Mouse (Mus musculus): ENCODE data around the gene March6.

March6 gene

DNA sequence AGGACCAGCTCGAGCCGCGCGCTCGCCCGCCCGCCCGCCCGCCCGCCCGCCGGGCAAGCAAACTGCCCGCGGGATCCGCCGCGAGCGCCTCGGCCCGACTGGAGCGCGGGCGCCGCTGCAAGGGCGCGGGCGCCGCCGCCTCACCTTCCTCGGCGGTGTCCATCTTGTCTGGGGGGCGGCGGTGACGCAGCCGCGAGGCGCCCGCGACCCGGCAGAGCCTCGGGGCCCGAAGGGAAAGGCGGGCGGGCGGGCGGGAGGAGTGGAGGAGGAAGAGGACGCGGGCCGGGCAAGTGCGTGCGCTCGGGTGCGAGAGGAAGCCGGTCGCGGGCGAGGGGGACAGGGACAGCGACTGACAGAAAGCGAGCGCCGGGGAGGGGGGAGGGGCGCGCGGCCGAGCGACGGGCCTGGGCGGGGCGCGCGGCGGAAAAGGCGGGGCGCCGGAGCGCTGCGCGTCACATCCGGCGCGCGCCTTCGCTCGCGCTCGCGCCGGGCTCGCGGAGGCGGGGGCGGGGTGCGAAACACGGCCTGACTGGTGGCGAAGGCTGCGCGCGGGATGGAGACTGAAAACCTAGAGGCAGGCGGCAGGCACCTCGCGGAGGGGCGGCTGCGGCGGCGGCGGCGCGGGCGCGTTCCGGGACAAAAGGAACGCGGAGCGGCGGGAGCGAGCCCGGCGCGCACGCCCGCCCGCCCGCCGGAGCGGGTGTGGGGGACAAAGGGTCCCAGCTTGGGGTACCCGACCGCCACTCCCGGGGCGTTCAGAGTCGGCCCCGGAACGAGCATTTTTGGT, at the start of gene March6:
Gene March6, minus strand, starts transcription at position 395 of the 787 bp plus-strand sequence.
- peak; percentile 81 for DNase-seq (ENCODE audit: low read depth, low spot score)

DNA sequence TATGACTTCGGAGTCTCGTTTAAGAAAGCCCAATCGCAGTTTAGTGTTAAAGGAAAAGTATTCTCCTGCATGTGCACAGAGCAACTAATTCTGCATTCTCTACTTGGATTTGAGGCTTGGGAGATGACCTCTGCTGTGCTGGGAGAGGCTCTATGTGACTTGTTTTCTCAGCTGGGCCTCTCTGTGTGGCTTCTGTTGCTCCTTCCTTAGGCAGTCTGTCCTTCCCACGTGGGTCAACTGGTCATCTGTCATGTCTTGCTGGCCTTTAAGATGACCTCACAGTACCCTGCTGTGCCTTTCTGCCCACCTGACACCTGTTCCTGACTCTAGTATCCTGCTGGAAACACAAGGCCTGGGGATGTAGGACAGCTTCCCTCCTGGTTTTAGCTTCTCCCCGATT, 45.2 kb upstream of the March6 start:
- DNase-seq (ENCODE audit: low read depth, low spot score): no peak

DNA sequence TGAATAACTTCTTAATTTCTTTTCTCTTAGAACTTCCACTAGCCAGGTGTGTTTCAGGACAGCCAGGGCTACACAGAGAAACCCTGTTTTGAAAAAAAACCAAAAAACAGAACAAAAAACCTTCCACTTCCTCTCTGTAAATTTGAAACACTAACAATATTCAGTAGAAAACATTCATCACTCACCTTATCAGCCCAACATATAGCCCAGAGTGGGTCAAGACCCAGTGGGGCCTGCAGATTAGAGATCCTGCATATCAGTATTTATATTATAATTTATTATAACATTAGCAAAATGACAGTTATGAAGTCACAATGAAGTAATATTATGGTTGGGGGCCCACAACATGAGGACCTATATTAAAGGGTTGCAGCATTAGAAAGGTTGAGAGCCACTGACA, 42.8 kb upstream of the March6 start:
- DNase-seq (ENCODE audit: low read depth, low spot score): no peak

DNA sequence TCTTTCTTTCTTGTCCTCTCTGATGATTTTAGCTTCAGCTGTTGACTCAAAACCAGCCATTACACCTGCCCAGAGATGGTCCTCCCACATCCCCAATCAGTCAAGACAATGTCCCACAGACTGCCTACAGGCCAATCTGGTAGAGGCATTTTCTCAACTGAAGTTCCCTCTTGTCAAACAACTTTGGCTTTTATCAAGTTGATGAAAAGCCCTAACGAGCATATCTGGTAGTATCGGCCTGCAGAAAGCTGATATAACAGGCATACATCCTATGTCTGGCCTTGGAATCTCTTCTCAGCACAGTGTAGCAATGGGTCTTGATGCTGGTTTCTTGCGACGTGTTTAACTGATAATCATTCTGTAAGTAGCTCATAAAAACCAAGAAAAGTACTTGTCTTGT, 42.4 kb upstream of the March6 start:
- DNase-seq (ENCODE audit: low read depth, low spot score): no peak

DNA sequence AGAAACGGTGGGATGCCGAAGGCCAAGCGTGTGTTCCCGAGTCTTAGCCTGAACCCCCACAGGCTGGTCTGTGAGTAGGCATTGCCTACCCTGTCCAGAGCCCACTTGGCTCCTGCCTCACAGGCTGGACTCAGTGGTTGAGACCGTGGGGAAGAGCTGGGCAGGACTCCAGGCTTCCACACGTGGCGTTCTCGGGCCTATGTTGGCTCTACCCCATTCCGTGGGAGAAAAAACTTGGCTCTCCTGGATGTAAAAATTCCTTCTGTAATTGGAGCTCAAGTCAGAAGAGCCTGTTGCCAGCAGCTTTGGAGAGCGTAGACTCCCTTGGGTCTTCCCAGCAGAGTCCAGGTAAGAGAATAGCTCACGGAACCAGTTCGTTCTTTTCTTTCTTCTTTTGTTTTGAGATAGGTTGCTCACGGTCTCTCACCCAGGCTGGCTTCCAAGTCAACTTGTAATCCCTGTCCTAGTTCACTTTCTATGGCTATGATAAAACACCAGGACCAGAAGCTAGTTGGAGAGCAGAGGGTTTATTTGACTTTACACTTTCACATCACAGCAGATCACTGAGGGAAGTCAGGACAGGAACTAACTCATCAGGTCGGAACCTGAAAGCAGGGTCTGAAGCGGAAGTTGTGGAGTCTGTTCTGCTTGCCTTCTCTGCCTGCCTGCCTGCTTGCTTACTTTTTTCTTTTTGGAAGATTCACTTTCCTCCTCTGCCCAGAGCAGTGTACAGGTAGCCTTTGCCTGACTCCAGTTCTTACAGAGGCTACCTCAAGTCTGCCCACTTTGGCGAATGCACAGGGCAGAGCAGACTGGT, 41.3 kb upstream of the March6 start:
- DNase-seq (ENCODE audit: low read depth, low spot score): peak; percentile 56

DNA sequence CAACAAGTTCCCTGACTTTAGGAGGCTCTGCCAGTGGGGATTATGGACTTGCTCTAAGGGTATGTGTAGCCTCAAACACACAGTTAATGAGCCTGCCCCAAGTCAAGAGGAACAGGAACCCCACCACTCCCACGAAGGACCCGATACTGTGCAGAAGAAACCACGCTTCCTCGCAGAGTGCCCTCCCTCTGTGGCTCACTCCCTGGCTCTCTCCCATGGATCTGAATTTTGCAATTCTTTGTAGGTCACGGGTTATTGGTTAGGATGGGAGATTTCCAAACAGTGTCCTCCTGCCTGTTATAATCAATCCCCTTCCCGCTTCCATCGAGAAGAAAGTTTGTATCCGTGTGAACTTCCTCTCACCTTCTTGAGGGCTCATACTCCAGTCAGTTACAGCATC, 40.1 kb upstream of the March6 start:
- no peak for DNase-seq (ENCODE audit: low read depth, low spot score)

DNA sequence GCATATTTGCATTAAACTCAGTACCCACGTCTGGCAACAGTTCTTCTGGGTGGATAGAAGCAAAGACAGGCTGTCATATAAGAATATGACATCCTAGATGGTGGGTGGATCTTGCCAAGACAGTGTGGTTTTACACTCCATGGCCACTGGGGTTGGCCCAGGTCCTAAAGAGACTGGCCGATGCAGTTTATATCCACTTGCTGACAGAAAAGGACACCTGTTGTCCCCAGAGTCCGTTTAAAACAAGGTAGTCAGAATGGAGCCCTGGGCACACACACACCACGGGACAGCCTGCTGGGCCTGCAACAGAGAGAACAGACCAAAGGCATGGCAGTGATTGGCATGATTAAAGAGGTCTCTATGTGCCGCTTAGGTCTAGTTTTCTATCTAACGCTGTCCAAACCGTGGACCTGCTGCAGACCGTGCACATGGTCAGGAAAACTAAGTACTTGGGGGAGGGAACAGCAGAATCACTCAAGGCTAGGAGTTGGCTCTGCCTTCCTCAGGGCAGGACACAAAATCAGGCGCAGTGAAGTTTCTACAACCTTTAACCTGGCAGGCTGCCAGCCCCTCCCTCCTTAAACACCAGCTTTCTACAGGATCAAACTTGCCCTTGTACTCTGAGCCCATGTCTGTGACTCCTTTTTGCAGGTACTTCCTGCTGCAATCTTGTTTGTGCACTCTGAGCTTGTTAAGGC, 38.6 kb upstream of the March6 start:
- no peak for DNase-seq (ENCODE audit: low read depth, low spot score)

DNA sequence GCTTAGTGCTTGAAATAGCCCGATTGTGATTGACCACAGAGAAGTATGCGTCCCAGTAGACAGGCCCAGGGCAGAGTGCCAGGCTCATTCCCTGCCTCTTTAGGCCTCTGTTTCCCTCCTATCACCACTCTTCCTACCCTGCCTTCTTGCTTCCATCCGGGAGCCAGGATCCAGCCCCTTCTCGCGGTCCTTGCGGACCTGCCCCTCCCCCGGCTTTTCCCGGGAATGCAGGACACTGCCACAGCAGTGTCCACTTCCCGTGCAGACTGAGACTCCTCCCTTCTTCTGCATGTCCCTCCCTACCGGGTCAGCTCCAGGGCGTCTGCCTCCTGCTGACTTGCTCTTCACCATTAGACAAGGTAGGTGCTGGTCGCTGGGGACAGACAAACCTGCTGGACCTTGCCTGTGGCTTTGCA, 37.7 kb upstream of the March6 start:
- DNase-seq (ENCODE audit: low read depth, low spot score): no peak

DNA sequence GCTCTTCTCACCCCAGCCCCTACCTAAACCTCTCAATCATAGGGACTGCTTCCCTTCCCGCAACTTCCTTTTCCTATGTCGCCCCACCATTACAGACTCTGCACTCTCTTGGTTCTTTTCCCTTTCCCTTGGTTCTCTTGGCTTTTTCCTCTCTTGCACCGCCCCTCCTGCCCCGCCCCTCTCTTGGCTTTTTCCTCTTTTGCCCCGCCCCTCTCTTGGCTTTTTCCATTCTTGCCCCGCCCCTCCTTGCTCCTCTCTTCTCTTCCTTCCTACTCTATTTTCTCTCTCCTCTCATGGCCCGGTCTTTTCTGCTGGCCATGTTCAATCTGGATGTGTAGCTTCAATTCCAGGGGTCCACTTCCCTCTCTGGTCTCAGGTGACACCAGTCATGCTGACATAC, 36.6 kb upstream of the March6 start:
- DNase-seq (ENCODE audit: low read depth, low spot score): no peak

DNA sequence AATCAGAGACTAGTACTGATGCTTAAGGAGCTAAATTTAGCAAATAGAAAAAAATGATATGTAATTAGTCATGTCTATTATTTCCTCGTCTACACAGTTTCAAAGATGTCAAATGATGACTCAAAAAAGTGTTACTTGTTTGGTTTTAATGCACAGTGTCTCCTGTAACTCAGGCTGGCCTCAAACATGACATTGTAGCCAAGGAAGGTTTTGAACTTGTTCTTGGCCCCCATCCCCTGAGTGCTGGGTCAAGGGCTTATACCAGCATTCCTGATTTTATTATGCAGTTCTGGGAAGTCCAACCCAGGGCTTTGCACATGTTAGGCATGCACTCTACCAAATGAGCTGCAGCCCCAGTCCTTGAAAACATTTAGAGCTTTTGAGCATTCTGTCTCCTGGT, 34.9 kb upstream of the March6 start:
- DNase-seq (ENCODE audit: low read depth, low spot score): no peak

DNA sequence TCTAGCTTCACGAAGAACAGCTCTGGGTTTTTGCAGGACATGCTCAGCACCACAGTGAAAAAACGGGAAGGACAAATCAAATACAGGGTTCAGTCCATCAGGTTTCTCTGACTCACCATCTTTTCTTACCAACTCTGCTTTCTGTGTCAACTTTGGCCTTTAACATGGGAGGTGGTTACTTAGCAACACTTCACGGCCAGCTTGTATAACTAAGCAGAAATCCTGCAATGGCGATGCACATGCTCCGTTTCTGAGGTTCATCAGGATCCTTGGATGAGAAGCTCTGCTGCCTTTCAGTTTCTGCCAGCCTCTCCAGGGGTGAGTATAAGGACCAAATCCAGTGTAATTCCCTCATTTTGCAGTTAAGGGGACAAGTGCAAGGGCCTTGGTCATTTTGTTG, 34.3 kb upstream of the March6 start, which contains the start of gene Cmbl:
Gene Cmbl, plus strand, starts transcription at position 206 of the 400 bp plus-strand sequence.
- DNase-seq (ENCODE audit: low read depth, low spot score): no peak

DNA sequence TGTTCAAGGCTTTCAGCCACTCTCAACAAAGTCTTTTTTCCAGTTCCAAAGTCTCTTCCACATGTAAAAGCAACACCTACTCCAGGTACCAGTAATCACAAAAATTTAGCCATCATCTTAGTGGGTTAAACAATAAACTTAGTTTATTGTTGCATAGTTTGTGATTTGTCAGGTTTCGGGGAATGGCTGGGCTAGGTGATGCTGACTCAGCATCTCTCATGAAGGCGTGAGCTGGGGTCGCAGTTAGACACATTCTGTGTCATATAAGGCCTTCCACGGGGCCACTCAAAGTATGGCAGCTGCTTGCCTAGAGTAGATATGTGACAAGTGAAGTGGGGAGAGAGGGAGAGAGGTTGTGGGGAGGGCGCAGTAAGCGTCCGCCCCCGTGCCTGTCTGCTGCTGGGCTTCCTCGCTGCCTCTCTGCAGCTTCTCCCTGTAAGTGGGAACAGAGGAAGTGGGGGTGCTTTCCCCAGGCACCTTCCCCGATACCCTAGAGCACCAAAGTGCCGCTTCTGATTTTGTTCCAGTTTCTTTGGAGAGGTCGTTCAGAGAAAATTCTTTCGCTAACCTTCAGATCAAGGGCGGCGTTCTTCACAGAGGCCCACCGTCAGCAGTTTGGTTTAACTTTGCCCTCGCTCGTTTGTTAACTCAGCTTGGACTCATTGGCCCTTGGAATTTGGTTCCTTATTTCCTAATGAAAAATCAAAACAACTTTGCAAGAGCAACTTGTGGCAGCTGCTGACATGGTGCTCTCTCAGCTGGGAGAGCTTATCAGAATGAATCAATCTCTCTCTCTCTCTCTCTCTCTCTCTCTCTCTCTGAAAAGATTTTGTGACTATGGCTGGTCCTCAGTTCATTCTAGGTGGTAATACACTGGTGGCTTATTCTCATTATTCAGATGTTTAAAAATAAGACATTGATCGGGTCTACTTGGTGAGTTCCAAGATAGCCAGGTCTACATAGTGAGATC, 33.0 kb upstream of the March6 start:
- no peak for DNase-seq (ENCODE audit: low read depth, low spot score)

DNA sequence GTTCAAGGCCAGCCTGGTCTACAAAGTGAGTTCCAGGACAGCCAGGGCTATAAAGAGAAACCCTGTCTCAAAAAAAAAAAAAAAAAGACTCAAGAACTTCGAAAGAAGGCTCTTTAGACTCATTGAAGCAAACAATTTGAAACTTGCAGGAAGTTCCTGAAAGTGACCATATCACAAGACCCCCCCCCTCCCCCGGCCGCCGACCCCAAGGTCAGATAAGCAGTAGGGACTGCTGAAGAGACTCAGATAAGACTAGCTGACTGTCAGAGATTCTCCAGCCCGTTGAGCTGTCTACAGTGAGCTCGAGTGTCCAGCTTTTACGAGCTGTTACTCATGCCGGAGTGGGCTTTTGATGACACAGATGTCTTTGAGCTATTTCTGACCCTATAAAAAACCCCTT, 32.0 kb upstream of the March6 start:
- no peak for DNase-seq (ENCODE audit: low read depth, low spot score)

DNA sequence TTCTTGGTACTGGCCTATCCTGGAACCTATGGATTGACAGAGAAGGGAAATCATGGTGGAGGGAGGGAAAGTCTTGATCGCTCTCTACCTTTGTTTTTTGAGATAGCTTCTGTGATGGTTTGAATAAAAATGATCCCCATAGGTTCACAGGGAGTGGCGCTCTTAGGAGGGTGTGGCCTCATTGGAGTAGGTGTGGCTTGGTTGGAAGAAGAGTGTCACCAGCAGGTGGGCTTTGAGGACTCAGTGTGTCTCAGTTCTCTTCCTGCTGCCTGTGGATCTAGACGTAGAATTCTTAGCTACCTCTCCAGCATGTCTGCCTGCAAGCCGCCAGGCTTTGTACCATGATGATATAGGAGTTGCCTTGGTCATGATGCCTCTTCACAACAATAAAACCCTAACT, 31.1 kb upstream of the March6 start:
- DNase-seq (ENCODE audit: low read depth, low spot score): no peak

DNA sequence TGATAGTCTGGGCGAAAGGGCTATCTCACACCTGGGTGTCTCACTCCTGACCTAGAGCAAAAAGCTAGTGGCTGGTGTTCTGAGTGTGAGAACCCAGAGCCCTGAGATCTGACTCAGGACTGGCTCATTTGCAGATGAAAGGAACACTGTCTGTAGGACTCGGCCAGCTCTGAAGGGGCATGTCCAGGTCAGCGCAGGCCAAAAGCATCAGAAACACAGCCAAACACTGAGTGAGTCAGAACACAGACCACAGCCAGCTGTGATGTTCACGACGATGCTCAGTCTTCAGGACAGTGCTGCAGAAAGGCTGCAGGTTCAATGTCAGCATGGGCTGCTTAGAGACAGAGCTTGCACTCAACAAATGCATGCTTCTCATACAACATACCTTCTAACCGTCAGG, 30.5 kb upstream of the March6 start:
- DNase-seq (ENCODE audit: low read depth, low spot score): no peak

DNA sequence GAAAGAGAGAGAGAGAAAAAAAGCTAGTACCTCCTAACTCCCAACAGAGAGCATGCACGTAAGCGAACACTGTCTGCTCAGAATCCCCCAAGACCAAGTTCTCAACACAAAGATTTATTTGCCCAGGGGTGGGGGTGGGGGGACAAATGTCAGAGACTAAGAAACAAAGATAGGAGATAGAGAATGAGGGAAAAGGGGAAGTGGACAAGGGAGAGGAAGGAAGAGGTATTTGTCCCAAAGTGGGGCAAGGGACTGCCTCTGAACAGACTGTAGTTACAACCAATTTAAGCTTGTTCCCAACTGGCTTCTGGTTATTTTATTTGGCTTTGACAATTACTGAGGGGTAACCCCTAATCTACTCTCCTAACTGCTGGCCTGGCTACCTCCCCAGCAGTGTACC, 24.0 kb upstream of the March6 start:
- DNase-seq (ENCODE audit: low read depth, low spot score): no peak

DNA sequence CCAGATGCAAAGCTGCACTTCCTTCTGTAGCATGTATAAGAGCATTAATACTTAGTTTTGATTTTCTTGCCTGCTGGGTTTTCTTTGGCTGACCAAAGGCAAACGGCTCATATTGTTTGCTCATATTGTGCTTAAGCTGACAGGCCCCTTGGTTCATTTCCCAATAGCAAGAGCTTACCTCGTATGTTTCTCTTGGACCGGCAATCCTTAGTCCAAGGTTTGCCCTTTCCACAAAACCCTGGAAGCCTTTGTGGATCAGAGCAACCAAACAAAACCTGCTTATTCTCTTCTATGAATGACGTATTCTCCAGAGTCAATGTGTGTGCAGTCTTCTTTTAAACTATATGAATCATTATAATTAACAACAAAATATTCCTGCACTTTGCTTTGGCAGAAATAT, 19.5 kb upstream of the March6 start:
- DNase-seq (ENCODE audit: low read depth, low spot score): no peak

DNA sequence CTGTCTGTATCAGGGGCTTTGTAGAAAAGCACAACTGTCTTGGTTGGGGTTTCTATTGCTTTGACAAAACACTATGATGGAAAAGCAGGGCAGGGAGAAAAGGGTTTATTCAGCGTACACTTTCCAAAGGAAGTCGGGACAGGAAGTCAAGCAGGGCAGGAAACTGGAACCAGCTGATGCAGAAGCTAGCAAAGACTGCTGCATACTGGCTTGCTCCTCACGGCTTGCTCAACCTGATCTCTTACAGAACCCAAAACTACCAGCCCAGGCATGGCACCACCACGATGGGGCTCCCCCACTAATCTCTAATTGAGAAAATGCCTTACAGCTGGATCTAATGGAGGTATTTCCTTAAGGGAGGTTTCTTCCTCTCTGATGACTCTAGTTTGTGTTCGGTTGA, 16.6 kb upstream of the March6 start:
- DNase-seq (ENCODE audit: low read depth, low spot score): no peak

DNA sequence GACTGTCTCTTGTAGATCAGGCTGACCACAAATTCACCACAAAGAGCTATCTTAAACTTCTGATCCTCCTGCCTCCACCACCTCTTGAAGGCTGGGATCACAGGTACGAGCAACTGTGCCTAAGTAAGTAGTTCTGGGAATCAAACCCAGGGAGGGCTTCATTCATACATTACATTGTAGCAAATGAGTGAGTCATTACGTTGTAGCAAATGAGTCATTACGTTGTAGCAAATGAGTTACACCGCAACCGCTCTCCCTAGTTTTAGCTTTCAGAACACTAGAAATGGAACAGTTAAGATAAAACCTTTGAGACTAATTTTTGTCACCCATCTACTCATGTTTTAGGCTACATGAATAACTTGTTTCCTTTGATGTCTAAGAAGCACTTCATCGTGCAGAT, 15.4 kb upstream of the March6 start:
- no peak for DNase-seq (ENCODE audit: low read depth, low spot score)

DNA sequence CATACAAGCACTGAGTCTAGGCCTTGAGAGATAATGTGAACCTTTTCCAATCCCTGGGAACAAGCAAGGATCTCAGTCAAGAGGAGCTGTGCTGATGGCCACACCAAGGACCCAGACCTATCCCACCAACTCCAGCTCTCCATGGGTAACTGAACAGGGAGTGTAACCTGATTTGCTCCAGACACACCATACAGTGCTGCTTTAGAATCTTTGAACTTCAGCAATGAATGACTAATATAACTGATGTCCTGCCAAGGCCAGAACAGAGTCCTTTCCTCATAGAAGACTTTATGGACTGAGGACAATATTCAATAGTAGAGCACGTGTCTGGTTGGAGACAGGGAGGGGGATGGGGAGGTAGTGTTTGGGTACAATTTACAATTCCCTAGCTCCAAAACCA, 14.2 kb upstream of the March6 start:
- DNase-seq (ENCODE audit: low read depth, low spot score): no peak

DNA sequence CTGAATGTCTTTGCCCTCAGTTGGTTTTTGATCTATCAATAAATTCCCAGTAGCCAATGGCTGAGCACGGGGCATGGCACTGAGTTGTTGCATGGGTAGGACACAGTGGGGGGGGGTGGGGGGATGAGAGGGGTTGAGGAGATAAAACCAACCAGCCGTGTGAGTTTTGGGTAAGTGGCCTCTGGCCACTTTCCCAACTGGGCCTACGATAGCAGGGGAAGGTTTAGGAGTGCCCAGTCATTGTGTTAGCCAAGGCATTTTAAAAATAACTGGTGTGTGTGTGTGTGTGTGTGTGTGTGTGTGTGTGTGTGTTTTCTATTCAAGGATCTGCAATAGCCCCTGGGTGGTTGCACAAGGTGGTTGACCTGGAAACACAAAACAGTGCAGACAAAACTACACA, 12.4 kb upstream of the March6 start:
- no peak for DNase-seq (ENCODE audit: low read depth, low spot score)
